Mouse (Mus musculus): ENCODE measurements at regions not wholly inside any gene's neighbourhood (a gene's known extent, or its start where the extent isn't known, plus 50 kb on each side); places are given as distances from the start of the nearest gene placed in this dataset.
A peak's percentile ranks its signal among the peaks of the same experiment; 100 is the strongest.

GRCm38 (mm10) chrX:76201366-76201765 lies 62.7 kb upstream of the Cldn34b3 start:
- TF ChIP-seq CTCF (IDR thresholded peaks at IDR 0.05; ENCODE audit: low read depth) (peak; percentile 75), EP300 (optimal IDR thresholded peaks at IDR 0.05) (no peak)

Measured in stomach, postnatal 0 days (tissue).